Mouse (Mus musculus): ENCODE measurements around the gene Slc39a2. TPM values are rescaled to one million over a fixed set of nuclear protein-coding genes. Genes with fewer than 3 reads are reported as not detected.

Gene Slc39a2
- total RNA-seq (2023): 1 to 10 TPM; 1.5 to 1.7 TPM

DNA sequence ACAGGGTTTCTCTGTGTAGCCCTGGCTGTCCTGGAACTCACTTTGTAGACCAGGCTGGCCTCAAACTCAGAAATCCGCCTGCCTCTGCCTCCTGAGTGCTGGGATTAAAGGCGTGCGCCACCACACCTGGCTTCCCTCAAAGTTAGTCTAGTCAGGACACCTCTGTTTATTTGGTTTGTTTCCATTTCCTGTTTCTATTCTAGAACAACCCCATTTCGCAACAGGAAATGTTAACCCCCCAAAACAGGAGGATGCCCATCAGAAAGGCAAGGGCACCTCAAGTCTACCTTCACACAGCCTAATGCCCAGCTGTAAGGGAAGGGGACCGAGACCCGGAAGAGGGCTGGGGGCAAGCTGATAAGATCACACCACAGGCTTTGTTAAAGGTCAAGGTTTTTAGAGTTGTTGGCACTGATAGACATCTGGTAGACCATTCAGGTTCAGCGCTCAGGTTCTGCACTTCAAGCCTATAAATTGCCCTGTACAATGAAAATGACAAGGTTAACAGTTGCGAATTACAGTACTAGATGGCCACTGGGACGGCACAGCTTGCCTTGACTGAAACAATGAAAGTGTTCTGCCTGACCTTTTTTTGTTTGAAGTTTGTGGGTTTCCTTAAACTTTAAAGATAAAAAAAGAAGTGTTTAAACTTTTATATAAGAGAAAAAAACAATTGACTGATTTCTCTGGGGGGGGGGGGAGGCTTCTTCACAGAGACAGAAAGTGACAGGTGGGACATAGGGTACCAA, at the start of gene Slc39a2:
Gene Slc39a2 (plus strand): TSS at position 699 of the 749 bp plus-strand sequence.

GRCm38 (mm10) chr14:51853399-51853798, 39.3 kb upstream of the Slc39a2 start, which contains the start of gene Ear6:
TSS of gene Ear6 (plus strand) at chr14:51853699.

DNA sequence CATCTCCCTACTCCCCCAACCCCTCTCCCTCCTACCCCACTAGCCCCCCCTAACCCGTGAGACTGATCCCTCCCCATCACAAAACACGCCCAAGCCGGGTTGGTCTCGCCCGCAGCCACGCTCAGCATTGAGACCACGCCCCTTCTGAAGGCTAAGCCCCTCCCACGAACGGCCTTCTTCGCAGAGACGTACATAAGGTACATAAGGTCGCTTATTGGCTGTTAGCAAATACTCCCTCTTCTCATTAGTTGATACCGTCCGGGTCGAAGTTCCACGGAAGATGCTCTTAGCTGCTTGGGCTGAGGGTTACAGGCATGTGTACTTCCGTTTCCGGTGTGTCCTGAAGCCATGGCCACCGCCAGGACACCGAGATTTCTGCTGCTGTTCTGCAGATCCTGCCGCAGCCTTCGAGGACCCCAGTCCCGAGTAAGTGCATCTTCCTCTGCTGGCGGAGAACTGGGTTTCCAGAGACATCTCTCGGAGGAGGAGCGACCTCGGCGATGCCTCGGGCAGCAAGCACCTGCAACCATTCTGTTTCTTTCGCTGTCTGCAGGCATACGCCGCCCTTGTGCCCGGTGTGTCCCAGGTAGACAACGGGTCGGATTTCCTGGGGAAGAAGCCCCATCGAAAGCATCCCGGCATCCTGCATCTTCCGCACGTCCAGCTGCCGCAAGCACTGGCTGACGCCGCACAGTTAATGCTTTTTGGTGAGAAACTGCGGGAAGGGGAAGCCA, 7.9 kb upstream of the Slc39a2 start, which contains the start of gene Mettl17:
Gene Mettl17 (plus strand): TSS at position 245 of the 734 bp plus-strand sequence.

GRCm38 (mm10) chr14:51913960-51914762, 21.5 kb downstream of the Slc39a2 start, which contains the start of gene Ndrg2:
TSS of gene Ndrg2 (minus strand) at chr14:51914158.

DNA sequence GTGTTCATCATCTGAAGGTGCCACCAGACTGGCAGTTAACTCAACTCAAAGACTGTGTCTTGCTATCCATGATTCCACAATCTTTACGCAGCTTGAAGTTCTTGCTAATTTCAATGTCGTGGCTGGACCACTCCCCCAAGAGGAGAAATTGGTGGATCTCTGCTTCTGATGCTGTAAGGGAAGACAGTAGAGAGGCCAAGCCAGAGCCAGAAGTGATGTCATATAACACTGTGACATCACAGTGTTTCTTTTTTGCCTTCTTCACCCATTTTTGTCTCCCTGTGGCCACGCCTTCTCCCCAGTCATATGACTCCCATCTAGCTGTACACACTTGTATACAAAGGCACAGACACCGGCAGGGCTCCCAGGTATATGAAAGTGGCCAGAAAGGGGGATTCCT, 25.4 kb downstream of the Slc39a2 start, which contains the start of gene Tppp2:
Gene Tppp2 (plus strand): TSS at position 301 of the 400 bp plus-strand sequence.

DNA sequence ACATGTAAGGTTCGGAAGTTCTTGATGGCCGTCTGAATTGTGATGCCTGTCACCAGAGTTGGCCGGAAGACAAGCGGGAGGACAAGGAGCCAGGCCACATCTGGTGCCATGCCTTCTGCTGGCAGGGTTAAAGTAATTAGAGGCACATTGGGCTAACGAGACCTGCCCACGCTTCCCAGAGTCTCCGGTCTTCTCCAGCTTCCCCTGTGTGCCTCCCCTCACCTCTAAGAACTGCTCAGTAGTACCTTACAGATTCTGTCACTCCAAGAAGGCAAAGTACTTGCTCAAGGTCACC, 29.8 kb downstream of the Slc39a2 start, which contains the start of gene Rnase13:
Gene Rnase13 (minus strand): TSS at position 203 of the 295 bp plus-strand sequence.

Other genes starting within 250 kb of the Slc39a2 start
- not detected for gene Gm17079, start 197.4 kb upstream of the Slc39a2 start, total RNA-seq (2023)
- not detected for gene Gm5800, start 175.7 kb upstream of the Slc39a2 start, total RNA-seq (2023)
- not detected for gene Ang4, start 119.3 kb upstream of the Slc39a2 start, total RNA-seq (2023)
- not detected for gene AY358078, start 92.8 kb upstream of the Slc39a2 start, total RNA-seq (2023)
- not detected for gene Ear6, start 39.2 kb upstream of the Slc39a2 start, total RNA-seq (2023)
- 10 to 100 TPM; 69.2 to 82.2 TPM for gene Mettl17, start 8.0 kb upstream of the Slc39a2 start, total RNA-seq (2023)
- gene Ndrg2, start 21.3 kb downstream of the Slc39a2 start, total RNA-seq (2023): 10 to 100 TPM; 17.9 to 18.4 TPM
- not detected for gene Tppp2, start 25.5 kb downstream of the Slc39a2 start, total RNA-seq (2023)
- not detected for gene Rnase13, start 29.9 kb downstream of the Slc39a2 start, total RNA-seq (2023)
- gene Arhgef40, start 91.8 kb downstream of the Slc39a2 start, total RNA-seq (2023): 1 to 10 TPM; 3.2 to 3.6 TPM
- not detected for gene Tmem253, start 122.8 kb downstream of the Slc39a2 start, total RNA-seq (2023)
- gene Zfp219, start 127.8 kb downstream of the Slc39a2 start, total RNA-seq (2023): 10 to 100 TPM; 11.2 to 21.6 TPM
- gene Olfr221, start 149.6 kb downstream of the Slc39a2 start, total RNA-seq (2023): not detected
- 100 to 1,000 TPM; 421 to 459 TPM for gene Hnrnpc, start 211.1 kb downstream of the Slc39a2 start, total RNA-seq (2023)
- gene Rpgrip1, start 217.8 kb downstream of the Slc39a2 start, total RNA-seq (2023): 10 to 100 TPM; 16.6 to 17.7 TPM